Mouse (Mus musculus) monocyte, adult 5-6 weeks (primary cell): Measurements from ENCODE around the gene Cldn24. TPM values are rescaled to one million over a fixed set of nuclear protein-coding genes. Genes with fewer than 3 reads are reported as not detected.

Source experiments
- ATAC-seq: fragments of 153-309, 156-312 bp; replicated peaks from 2 replicates; pipeline ENCODE4 v1.8.0; 2017; ENCODE audit warnings: mild to moderate bottlenecking; ENCODE audit not compliant: low TSS enrichment, insufficient number of reproducible peaks, severe bottlenecking, poor library complexity, low FRiP score
- total RNA-seq: library from RNA; stranded (forward); fragments of 200-1000, 200-491, 200-594 nt; gene quantifications from 3 replicates; pipeline ENCODE4 v1.2.3, GENCODE M21; 2017

Cldn24 gene
- total RNA-seq, 1 experiment from 2014 or later = not detected

DNA sequence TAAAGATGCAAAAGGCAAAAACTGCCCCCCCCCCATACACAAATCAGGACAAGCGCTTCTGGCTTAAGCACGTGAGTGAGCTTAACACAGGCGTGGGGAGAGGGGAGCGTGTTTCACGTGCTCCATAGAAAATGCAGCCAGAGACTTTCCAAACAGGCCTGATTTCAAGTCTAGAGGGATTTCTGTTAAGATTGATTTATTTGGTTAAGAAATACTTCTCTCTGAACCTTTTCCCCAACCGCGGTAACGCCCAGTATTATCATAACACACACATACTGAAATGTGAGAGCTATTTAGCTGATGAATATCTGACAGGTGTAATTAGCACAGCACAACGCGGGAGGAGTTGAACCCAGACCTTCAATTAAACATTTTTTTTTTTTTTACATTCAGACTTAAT is 1.8 kb downstream of the Cldn24 start:
- no peak for ATAC-seq

DNA sequence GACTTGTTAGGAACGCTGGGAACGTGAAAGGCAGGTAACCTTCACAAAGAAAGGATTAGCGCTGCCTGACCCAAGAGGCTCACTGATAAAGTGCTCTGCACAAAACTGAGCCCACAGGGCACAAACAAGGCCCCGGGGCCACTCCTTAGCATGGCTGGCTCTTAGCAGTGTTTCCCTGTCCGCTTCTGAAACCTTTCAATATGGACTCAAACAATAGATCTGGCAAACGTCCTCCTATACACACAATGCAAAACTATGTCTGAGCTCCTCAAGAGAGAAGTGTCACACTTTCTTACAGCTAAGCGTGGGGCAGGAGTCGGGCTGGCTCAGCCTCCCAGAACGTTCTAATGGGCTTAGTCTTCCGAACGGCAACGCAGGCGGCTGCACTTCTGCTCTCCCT is 2.2 kb downstream of the Cldn24 start, which contains the start of gene Cldn22:
Gene Cldn22, plus strand, starts transcription at position 301 of the 400 bp plus-strand sequence.
- no peak for ATAC-seq

DNA sequence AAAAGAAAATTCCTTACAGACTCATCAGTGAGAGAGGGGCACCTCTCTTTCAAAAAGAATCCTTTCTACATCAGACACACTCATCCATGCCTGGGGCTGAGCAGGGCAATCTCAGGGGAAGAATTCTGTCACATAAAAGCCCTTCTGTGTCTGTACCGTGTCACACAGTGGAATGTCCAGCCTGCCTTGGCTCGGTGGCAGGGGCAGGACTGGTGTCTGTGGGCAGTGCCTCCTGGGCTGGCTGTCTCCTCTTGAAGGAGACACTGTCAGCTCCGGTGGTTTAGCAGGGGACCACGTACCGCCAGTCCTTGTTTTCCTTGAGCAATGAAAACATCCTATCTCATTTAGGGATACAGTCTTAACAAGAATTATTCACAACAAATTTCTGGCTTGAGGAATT is 3.7 kb downstream of the Cldn24 start:
- no peak for ATAC-seq

DNA sequence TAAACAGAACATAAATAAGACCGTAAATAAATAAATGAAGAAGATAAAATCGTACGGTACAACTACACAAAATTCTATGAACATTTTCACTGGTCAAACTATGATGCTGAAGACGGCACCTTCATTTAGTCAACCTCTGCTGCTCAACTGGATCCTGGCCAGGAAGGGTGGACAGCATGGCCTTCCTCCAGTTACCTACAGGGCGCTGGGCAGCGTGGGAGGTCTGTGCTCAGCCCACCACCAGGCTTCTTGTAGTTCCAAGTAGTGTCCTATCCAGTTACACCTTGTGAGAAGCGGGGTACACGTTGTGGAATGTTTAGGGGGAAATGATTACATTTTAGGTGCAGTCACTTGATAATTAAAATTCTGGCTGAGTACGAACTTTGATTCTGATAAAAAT is 5.0 kb downstream of the Cldn24 start:
- no peak for ATAC-seq

DNA sequence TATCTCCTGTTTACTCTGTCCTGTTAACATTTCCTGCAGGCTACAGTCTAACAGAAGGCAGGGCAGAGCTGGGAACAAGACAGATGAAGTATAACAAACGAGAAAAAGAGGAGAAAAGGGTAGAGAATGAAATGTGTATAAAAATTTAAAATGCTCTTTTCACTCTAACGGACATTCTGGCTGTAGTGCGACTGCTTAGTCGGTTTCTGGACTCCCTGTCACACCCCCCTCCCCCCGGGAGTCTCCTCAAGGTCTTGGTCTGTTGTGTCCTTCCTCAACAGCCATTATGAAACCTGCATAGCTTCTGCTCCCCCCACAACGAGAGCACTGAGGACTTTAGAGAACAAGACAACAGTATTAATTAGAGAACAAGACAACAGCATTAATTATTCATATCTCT is 10.7 kb downstream of the Cldn24 start:
- no peak for ATAC-seq

DNA sequence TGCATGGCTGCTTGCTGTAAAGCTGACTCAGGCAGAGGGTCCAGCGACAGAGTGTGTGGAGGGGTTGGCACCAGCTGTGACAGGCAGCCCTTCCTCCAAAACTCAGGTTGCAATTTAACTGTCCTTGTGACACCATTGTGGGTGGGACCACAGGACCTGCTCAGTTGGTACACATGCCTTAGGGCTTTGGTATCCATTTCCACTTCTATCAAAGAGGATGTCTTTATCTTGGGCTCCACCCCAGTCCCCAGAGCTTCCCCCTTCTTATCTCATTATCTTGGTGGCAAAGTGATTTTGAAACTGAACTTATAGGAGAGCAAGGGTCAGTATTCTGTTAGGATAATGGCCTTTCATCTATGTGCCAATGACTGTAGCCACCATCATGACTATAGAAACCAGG is 12.0 kb downstream of the Cldn24 start:
- no peak for ATAC-seq

DNA sequence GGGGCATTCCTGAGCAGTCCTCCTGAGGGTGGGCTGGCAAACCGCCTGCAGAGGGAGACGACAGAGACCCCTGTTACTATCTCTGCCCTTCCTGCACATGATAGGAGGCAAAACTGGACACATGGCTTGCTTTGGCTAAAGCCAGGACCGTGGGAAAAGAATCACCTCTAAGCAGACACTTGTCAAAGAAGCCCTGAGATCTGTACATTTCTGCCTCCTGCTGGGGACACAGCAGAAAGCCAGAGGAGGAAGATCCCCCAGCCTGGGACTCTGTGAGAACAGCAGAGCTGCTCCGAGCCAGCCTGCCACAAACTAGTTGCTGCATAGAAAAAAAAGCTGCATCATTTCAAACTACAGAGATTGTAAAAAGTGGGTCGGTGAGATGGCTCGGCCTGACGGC is 21.1 kb downstream of the Cldn24 start:
- ATAC-seq = no peak

DNA sequence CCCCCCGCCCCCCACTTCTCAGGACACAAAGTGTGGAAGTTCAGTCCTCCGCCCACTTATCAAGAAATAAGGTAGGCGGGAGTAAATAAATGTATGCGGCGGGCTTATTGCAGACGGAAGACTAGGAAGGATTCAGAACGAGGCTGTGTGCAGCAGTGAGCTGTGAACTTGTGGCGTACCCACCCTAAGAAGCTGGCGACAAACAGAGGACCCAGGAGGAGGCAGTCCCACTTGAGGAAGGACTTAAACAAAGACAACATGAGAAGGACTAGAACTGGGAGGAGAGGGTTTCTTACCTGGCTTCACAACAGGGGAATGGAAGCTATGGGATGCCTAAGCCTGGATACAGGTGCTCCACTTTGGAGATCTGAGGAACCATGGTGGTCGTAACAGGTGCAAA is 21.7 kb downstream of the Cldn24 start:
- ATAC-seq = no peak

DNA sequence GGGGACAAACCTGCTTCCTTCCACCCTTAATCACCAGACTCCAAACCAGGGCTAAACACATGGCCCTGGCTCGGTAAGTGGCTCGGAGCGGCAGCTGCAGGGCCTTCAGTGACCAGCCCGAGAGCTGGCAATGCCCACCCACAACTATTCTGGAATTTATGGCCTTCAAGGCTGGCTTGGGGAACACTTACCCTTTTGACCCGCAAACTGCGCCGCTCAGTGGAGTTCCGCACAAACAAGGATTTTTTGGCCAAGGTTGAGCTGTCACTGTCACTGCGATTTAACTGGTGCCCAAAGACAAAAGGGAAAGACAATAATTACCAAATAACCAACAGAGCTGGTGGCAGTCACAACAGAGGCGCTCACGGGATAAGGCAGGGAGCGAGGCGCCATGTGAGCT is 24.0 kb downstream of the Cldn24 start:
- ATAC-seq = no peak

DNA sequence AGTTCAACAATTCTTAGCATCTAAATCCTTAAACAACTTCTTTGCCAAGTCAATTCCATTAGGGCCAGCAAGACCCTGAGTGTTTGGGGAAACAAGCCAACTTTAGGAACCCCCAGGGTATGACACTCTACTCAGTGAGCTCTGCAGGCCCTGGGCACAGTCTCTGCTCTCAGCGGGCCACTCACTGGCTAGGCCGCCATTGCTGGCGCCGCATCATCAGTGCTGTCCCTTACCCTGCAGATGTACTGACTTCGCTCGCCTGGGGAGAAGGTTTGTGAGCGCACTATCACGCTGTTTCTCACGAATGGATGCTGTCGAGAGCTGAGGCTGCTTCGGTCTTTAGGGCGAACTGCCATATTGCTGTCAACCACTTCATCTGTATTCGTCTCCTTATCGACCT is 25.2 kb downstream of the Cldn24 start:
- no peak for ATAC-seq

DNA sequence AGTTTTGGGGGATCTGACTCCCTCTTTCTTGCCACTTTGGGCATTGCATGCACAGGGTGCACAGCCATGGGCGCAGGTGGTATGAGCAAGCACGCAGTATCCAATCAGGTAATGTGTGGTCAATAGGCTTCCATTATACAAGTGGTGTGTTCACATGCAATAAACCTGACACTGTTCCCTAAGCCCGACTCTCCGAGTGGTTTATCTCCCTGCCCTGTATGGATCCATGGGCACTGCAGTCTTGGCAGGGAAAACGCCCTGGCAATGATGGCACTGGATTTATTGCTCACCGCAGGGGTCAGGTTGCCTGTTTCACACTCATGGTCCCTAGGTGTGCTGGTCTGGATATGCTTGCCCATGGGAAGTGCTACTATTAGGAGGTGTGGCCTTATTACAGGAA is 26.0 kb downstream of the Cldn24 start:
- ATAC-seq = no peak

DNA sequence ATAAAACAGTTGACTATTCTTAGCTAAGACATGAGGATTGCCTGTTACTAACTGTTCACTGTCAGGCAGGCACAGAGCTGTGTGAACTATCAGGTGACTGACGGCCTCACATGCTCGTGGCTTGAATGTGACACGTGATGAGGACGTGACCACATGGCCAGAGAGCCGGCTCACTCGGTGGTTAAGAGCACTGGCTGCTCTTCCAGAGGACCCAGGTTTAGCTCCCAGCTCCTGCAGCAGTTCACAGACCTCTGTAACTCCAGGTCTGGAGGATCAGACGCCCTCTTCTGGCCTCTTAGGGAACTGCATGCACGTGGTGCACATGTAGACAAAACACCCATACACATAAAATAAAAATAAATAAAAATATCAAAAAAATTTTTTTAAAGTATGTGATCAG is 27.9 kb downstream of the Cldn24 start:
- no peak for ATAC-seq

DNA sequence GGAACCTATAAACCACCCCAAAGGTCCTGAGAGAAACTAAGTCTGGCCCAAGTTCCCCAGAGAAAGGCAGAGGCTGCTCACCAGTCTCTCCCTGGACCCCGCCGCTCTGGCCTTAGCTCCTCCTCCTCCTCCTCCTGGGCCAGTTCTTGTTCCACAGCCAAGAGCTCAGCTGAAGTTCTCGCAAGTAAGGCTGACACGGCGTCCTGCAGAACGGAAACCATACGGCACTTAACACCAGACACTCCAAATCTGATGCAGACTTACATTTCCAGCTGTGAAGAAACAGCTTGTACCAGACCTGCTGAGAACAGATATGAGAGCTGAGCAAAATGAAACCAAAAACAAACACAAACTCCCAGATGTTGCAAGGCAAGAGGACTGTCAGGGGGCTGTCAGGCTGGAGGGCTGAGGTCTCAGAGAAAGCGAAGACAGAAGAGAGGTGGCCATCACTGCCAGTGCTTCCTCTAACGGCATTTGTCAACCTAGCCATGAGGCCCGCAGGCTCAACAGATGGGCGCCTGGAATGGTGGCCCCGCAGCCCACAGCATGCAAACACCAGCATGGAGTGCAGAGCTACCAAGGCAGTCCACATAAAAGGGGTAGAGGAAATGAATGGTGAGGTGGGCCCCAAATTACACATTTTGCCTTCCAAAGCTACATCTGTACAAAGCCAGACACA is 30.0 kb downstream of the Cldn24 start:
- ATAC-seq = no peak; the same call in 1 of the 2 replicates

DNA sequence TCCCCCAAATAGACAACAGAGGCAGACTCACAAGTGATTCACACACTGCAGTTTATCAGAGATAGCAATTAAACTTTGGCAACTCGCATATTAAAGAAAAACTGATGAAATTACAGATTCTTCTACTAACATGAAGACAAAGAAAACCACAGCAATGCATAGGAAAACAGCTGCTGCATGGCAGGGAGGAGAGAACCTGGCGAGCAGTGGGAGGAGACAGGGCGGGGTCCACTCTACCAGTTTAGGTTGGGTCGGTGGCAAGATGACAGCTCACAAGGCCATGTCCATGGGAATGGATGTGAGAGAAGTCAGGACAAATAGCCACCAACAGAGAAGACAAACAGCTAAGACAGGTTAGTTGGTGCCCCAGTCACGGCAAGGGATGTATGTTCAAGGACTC is 30.8 kb downstream of the Cldn24 start:
- ATAC-seq = no peak

DNA sequence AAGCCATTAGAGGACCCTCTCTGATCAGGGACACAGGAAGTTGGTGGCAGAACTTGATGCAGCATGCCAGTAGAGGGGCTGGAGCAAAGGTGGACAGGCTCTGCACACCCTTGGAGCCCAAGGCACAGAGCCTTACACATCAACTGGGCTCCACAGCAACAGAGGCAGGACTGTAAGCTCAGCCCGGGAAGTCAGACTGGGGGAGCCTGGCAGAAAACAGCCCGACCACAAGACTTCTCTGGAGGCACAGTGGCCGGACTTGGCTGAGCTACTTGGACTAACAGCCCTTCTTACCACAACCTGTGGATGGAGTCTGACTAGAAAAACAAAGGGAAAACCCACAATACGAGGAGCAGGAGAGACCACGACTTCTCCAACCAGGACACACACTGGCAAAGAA is 31.4 kb downstream of the Cldn24 start:
- no peak for ATAC-seq

DNA sequence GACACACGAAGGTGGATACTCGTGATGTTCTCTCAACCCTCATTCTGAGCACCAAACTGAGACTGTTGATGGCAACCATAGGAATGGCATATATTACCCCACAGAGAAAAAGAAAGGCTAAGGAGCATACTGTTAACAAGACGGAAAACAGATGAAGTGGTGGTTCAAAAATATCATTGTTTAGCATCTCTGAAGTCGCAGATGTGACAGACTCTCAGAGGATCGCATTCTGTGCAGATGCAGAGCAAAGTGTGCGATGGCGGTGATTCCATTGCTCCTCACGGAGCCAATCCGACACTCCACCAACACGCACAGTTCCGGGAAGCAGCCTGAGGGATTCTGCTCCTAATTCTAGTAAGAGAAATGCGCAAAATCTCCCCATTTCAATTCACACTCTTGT is 37.3 kb downstream of the Cldn24 start:
- no peak for ATAC-seq

DNA sequence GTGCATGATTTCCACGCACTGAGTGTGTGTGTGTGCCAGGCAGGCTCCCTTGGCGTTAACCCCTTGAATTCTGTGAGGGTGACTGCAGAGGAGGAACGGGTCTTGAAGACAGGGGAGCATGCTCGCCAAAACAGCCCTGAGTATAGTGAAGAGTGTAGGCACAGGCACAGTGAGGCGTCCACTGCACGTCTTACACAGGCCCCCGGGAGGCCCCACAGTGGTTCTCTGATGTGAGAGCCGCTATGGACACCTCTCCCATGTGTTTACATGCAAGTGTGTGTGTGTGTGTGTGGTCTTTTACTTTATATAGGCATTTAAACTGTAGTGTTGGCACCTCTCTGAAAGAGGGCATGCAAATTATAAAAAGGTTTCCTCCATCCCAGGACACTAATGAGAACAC is 44.6 kb downstream of the Cldn24 start:
- ATAC-seq = no peak

DNA sequence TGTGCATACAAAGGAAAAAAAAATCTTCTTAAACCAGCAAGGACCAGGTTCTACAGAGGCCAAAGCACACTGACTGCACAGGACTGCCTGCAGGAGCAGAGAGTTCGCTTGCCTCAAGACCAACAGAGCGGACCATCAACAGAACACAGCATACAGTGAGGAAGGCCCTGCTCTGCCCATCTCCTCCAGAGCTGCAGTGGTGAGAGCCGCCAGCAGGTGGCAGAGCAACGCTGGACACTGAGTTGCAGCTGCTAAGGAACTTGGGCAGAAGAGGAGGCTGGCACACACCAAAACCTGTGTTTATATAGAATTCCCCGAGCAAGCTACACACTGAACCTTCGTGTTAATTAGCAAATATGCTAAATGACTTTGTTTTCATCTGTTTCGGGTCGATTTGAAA is 45.1 kb downstream of the Cldn24 start:
- ATAC-seq = peak; percentile 76; the same call in 1 of the 2 replicates
